Mouse (Mus musculus) 3134 (cell line): ENCODE measurements around the gene P2ry6.

ENCODE experiments used
- DNase-seq: peaks from one replicate; pipeline ENCODE4 v3.0.0-alpha.2; 2011; ENCODE audit warnings: low spot score; ENCODE audit not compliant: insufficient read length; ENCODE audit errors: extremely low read depth

Gene P2ry6

DNA sequence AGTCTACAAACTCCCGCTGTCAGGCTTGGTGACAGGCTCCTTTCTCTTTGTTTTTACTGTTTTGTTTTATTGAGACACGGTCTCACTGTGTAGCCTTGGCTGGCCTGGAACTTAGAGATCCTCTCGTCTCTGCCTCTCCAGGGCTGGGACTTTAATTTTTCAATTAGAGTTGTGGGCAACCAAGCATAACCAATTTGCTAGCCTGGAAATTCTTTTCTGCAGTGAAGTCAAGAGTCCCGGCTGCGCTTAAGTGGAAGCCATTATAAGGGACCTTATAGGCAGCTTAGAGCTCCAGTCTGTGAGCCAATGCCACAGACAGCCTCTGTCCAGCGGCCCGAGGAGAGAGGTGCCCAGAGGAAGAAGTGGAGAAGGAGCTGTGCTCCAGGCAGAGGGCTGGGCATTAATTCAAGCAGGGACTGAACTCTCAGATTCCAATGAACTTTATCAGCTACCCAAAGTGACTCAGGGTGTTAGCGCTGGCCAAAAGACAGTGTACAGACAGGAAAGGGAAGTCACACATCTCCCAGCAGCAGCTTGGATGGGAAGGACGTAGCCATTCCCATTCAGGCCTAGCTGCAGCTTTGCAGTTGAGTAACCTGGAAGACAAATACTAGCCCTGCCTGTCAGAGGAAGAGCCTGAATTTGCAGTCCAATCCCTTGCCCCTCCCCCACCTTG lies 16.3 kb upstream of the P2ry6 start:
- DNase-seq: peak; percentile 70

GRCm38 (mm10) chr7:100988092-100988491 lies 13.6 kb upstream of the P2ry6 start:
- peak; percentile 67 for DNase-seq

GRCm38 (mm10) chr7:100984452-100985395 lies 10.3 kb upstream of the P2ry6 start:
- DNase-seq: no peak

DNA sequence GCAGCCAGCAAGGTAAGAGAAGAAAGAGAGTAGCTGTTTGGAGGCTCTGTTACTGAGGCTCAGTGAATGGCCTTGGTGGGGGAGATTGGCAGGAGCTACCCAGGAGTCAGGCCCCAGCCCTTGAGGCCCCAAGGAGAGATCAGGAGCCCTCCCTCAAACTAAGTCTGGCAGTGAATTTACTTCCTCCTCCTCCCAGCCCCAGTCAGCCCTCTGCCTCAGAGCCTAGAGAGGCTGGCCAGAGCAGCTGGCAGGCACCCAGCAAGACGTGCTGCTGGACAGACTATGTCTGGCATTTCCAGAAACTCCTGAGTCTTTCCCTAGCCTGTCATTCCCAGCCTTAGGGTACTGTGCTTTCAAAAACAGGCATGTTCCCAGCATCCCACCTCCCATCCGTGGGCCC lies 4.7 kb upstream of the P2ry6 start:
- DNase-seq: peak; percentile 36

DNA sequence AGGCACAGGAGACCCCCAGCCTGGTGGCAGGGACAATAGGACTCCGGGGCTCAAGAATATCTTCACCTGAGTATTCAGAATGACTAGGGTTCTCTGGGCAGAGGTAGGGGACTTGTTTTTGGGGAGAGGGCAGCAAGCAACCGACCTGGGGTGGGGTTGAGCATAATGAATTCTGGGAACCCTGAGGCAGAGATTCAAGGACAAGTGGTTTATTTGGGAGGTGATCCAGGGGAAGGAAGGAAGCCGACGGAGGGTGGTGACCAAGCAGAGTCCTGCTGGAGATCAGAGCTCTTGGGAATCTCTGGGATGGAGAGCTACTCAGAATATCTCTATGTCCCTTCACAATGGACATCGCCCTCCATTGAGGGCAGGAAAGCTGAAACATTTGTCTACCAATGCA lies 3.7 kb upstream of the P2ry6 start:
- DNase-seq: no peak

GRCm38 (mm10) chr7:100972875-100973274 lies 1.6 kb downstream of the P2ry6 start:
- no peak for DNase-seq

GRCm38 (mm10) chr7:100968874-100969659 lies 5.4 kb downstream of the P2ry6 start:
- no peak for DNase-seq

DNA sequence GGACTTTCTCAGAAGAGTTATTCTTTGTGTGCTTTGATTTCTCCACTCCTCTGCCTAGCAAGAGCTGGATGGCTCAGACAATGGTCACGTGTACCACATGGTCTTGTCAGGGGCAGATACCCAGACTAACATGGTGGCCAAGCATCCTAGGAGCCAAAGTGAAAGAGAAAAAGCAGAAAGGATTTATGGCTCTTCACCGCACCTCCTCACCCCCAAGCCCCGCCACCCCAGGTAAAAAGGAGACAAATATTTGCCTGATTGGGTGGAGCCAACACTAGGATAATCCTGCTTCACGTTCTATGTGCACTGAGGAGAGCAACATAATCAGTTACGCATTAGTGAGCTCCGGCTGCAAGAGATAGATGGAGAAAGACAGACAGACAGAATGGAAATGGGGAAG lies 6.1 kb downstream of the P2ry6 start:
- DNase-seq: no peak

DNA sequence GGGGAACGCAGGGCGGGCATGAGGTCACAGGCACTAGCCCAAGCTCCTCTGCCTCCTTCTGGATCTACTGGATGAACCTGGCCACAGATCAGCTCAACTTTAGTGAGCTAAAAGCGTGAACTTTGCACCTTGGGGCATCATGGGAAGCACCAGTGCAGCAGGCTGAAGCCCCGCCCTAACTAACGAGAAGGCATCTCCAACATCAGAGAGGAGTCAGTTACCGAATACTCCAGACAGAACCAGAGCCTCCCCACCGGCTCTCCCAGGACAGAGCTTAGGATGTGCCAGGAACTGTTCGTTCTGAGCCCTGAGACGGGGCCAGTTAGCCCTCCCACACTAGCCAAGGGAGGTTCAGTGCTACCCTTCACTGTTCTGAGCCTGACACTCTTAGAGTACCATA lies 6.6 kb downstream of the P2ry6 start:
- no peak for DNase-seq

- DNase-seq: no peak
These were observed 8.4 kb downstream of the P2ry6 start for GRCm38 (mm10) chr7:100966014-100966413.

DNA sequence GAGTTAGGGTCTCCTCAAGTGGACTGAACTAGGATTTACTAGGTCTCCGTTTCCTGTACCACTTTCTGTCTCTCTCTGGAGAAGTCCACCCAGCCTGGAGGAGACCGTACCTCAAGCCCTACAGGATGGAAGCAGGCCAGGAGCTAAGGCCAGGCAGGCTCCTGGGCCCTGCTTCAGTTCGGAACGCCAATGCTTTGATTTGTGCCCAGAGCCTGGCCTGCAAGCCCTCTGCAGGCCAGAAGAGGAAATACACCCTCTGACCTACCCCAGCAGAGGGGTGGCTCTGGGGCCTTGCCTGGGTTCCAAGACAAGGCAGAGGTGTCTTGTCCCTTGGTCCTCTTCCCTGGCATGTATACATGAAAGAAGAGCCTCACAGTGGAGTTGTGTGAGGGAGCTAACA lies 9.4 kb downstream of the P2ry6 start:
- peak; percentile 33 for DNase-seq

- DNase-seq: peak; percentile 60
These were observed 10.2 kb downstream of the P2ry6 start for GRCm38 (mm10) chr7:100964242-100964641.

DNA sequence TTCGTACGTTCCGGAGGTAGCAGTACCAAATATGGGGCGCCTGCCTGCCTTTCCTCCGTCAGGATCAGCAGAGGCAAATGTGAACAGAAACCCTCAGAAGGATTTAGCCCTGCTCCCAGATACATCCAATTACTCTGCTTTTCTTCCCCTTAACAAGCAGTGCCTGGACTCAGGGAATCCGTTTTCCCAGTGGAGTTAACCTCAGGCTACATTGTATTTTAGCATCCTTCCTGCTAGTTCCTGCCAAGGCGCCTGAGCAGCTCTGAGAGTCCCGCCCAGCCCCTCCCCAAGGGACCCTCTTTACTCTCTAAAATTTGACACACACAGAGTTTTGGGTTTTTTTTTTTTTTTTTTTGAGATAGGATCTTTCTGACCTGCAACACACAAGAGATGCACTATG lies 11.1 kb downstream of the P2ry6 start:
- no peak for DNase-seq

- DNase-seq: no peak
These were observed 13.3 kb downstream of the P2ry6 start for GRCm38 (mm10) chr7:100961146-100961545.

GRCm38 (mm10) chr7:100960462-100960861 lies 14.0 kb downstream of the P2ry6 start:
- DNase-seq: no peak

DNA sequence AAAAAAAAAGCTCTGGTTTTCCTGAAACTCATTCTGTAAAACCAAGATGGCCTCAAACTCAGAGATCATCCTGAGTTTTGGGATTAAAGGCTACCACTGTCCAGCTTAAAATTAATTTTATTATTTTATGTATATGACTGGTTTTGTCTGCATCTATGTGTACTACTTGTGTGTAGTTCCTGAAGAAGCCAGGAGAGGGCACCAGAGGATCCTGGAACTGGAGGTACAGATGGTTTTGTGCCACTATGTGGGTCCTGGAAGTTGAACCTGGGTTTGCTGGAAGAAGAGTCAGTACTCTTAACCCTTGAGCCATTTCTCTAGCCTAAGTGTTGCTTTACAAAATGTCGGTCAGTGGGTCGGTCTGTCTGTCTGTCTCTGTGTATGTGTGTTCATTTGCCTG lies 16.0 kb downstream of the P2ry6 start:
- no peak for DNase-seq

DNA sequence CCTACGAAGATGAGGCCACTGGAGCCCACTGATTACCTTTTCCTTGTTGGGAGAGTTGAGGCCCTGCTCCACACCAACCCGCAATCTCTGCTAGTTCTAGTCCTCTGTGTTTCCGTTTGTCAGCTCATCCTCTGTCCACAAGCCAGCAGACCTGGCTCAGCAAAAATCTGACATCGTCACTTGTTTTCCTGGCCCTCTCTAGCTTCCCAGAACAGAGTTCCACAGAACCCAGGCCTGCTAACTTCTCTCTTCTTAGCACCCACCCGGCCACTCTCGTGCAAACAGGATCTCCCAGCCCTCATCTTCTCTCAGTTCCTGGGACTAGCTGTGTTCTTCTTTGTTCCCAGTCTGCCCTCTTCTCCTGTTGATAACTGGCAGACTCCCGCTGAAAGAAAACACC lies 21.8 kb downstream of the P2ry6 start:
- no peak for DNase-seq

DNA sequence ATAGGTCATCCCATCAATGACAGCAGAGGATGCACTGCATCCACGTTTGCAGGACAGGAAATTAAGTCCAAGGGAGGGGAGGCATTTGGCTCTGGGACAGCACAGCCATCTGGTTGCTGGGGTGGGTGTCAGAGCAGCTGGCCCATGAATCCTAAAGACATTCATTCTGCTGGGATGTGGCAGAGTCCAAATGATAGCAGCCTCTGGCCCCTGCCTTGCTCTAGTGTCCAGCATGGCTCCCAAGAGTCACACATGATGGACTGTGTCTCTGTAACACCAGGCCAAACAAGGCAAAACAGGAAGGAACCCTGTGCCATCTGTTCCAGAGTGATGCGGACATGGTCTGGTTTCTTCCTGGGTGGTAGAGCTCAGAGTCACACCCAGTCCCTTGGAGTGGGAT lies 22.5 kb downstream of the P2ry6 start:
- DNase-seq: no peak

GRCm38 (mm10) chr7:100950481-100951010 lies 23.9 kb downstream of the P2ry6 start:
- peak; percentile 14 for DNase-seq

DNA sequence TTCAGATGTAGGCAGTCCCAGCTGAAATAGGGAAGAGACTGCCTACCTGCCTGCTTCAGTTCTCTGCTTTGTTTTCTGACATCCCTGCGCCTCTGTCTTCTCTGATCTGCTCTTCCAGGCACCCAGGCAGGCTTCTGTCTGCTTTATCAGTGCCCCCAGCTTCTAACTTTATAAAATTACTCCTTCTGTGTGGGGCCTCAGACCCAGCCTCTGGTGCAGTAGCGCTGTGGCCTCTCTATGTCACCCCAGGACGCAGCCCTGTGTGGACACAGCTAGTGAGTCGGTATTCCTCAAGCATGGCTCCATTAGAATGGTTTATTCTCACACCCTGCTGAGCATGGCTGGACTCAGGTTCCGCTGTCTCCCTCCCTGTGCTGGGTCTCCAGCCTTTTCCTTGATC lies 24.4 kb downstream of the P2ry6 start:
- no peak for DNase-seq

DNA sequence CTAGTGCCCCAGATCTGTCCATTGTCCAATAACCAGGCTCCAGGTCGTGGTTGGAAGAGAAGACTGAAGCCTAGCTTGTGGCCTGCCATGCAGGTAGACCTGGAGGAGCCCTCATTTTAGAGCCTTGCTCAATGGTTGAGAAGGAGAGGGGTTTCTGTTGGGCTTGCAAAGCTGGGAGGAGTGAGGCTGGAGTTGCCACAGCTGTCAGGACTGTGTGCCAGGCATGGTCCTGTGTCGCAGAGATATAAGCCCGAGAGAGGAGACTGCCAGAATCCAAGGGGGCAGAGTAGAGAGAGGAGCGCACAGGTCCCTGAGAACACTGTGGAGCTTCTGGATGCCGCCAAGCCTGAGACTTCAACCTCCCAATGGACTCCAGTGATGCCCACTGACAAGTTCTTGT lies 29.7 kb downstream of the P2ry6 start:
- DNase-seq: no peak
